In the genomic region with DNA sequence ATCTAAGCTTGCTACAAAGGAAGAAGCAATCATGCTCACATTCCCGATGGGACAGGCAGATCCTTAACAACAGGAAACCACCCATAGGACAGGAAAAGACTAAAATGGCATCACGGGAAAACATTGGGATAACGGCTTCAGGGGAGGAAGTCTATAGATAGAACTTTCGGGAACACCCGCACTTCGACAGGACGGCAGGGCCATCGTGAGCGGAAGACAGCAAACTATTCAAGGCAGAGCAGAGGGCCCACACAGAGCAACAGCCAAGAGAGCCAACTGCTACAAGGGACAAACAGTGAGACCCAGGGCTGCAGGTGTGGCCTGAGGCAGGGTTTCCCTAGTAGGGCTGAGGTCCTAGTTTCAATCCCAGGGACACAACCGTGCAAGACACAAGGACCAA, we compare ENCODE assay signal across 9 mouse cellular contexts. TPM values are rescaled to one million over a fixed set of nuclear protein-coding genes. Genes with fewer than 3 reads are reported as not detected.
DNase-seq lines count a peak whose midpoint lies in the region.
"Had no signal": no experiment of that assay in that cellular context is flagged by ENCODE, and none has a peak within 500 bp of the region (broad histone marks: within the 10 kb centered on the region; RNA-seq: fewer than 3 reads in every experiment).

No protein-coding gene starts in this region.

- intact Hi-C loops in gastrocnemius, postnatal 14 days (cut with DNase I; ENCODE audit: low total_unique reads), result no loop called here

- DNase-seq in gastrocnemius, postnatal 25 days, result peak; percentile 44
- DNase-seq in gastrocnemius, postnatal 14 days, result no peak
- DNase-seq in heart, adult 8-10 months (ENCODE audit: low spot score), result peak; percentile 81
- peak; percentile 53 to 59 for DNase-seq in kidney, adult 8-10 months
- DNase-seq in lung, postnatal 14 days, result peak; percentile 46
- DNase-seq in right cerebral cortex, postnatal 36 days (ENCODE audit: low spot score in 2 of 2), result no peak
- DNase-seq in urinary bladder, postnatal 14 days (ENCODE audit: low spot score), result no peak
- DNase-seq in ovary, postnatal 10 days (ENCODE audit: low spot score), result no peak
- DNase-seq: cerebellum, adult 9-11 months had no signal

RNA-seq across cellular contexts. Expression of a gene that starts 40.4 kb away (rescaled TPM):
- 1 to 10 TPM; 2.0 to 2.3 TPM for total RNA-seq in gastrocnemius, postnatal 25 days (2021)
- total RNA-seq in gastrocnemius, postnatal 14 days (2021), result 1 to 10 TPM; 5.6 to 5.9 TPM
- total RNA-seq in heart, adult 8-10 months (2022), result 10 to 100 TPM in 2 of 4 experiments, 1 to 10 TPM in 2; 7.4 to 11.5 (median 9.4) TPM

RNA-seq across cellular contexts. Expression of a gene that starts 40.8 kb away (rescaled TPM):
- 10 to 100 TPM; 85.3 to 87.5 TPM for total RNA-seq in gastrocnemius, postnatal 25 days (2021)
- total RNA-seq in gastrocnemius, postnatal 14 days (2021), result 10 to 100 TPM; 87.1 to 94.8 TPM
- 10 to 100 TPM; 66.0 to 75.4 (median 70.5) TPM for total RNA-seq in heart, adult 8-10 months (2022)

Comparison
In these comparisons a context has a peak if more than half of its experiments do, and no peak if none do; other contexts are left out.
1. DNase-seq: peak in gastrocnemius, postnatal 25 days (single experiment), heart, adult 8-10 months (single experiment), kidney, adult 8-10 months (2 of 2) and lung, postnatal 14 days (single experiment); none in gastrocnemius, postnatal 14 days (single experiment), right cerebral cortex, postnatal 36 days (0 of 2), urinary bladder, postnatal 14 days (single experiment) and ovary, postnatal 10 days (single experiment).